Mouse (Mus musculus): ENCODE data around the gene Slc41a3. TPM values are rescaled to one million over a fixed set of nuclear protein-coding genes. Genes with fewer than 3 reads are reported as not detected.
A peak's percentile ranks its signal among the peaks of the same experiment; 100 is the strongest.

Slc41a3 gene
- polyA plus RNA-seq, 1 experiment from 2014 or later = 5.8 TPM

GRCm38 (mm10) chr6:90661029-90661399 lies 56.5 kb downstream of the Slc41a3 start:
- H3K9ac ChIP-seq = no peak overlapping the region
- H3K4me2 ChIP-seq = no peak overlapping the region
- H3K36me3 ChIP-seq (replicated peaks) = peaks cover 22% of the 10 kb centered on the region; the same call in 1 of the 2 replicates
- peak; percentile 16; the same call in 1 of the 2 replicates for ATAC-seq (replicated peaks)
- WGBS = 83% methylated on average over 11 of the region's 11 CpGs
- no peaks in the 10 kb centered on the region for H3K4me1 ChIP-seq
- H3K4me3 ChIP-seq = no peak overlapping the region
- no peaks in the 10 kb centered on the region for H3K9me3 ChIP-seq
- H3K27me3 ChIP-seq (replicated peaks) = no peaks in the 10 kb centered on the region
- H3K27ac ChIP-seq = no peak overlapping the region

GRCm38 (mm10) chr6:90662148-90662547 lies 57.6 kb downstream of the Slc41a3 start:
- H3K36me3 ChIP-seq (replicated peaks) = peaks cover 34% of the 10 kb centered on the region; the same call in 1 of the 2 replicates
- no peak overlapping the region for H3K4me2 ChIP-seq
- H3K9ac ChIP-seq = no peak overlapping the region
- no peaks in the 10 kb centered on the region for H3K9me3 ChIP-seq
- H3K27ac ChIP-seq = no peak overlapping the region
- H3K4me1 ChIP-seq = no peaks in the 10 kb centered on the region
- H3K4me3 ChIP-seq = no peak overlapping the region
- no peaks in the 10 kb centered on the region for H3K27me3 ChIP-seq (replicated peaks)
- ATAC-seq (replicated peaks) = 0 out of 2 replicates have a peak, but pooled peaks have one; percentile 9
- 96% methylated on average over 5 of the region's 5 CpGs for WGBS

GRCm38 (mm10) chr6:90663736-90664135 lies 59.2 kb downstream of the Slc41a3 start:
- 85% methylated on average over 11 of the region's 11 CpGs for WGBS
- no peaks in the 10 kb centered on the region for H3K9me3 ChIP-seq

GRCm38 (mm10) chr6:90668693-90669092 lies 64.2 kb downstream of the Slc41a3 start:
- 87% methylated on average over 9 of the region's 9 CpGs for WGBS
- Histone ChIP-seq H3K27ac (no peak overlapping the region), H3K4me3 (no peak overlapping the region), H3K4me1 (no peaks in the 10 kb centered on the region), H3K36me3 (replicated peaks) (peaks cover 76% of the 10 kb centered on the region), H3K9me3 (no peaks in the 10 kb centered on the region), H3K9ac (no peak overlapping the region), H3K4me2 (no peak overlapping the region), H3K27me3 (replicated peaks) (no peaks in the 10 kb centered on the region)
- ATAC-seq (replicated peaks) = no peak

More at GRCm38 (mm10) chr6:90663736-90664135, 59.2 kb downstream of the Slc41a3 start:
- no peaks in the 10 kb centered on the region for H3K4me1 ChIP-seq
- no peak overlapping the region for H3K9ac ChIP-seq
- H3K36me3 ChIP-seq (replicated peaks) = peaks cover 43% of the 10 kb centered on the region; the same call in 1 of the 2 replicates
- no peak overlapping the region for H3K4me2 ChIP-seq
- H3K27me3 ChIP-seq (replicated peaks) = no peaks in the 10 kb centered on the region
- no peak overlapping the region for H3K4me3 ChIP-seq
- H3K27ac ChIP-seq = no peak overlapping the region
- ATAC-seq (replicated peaks) = no peak

DNA sequence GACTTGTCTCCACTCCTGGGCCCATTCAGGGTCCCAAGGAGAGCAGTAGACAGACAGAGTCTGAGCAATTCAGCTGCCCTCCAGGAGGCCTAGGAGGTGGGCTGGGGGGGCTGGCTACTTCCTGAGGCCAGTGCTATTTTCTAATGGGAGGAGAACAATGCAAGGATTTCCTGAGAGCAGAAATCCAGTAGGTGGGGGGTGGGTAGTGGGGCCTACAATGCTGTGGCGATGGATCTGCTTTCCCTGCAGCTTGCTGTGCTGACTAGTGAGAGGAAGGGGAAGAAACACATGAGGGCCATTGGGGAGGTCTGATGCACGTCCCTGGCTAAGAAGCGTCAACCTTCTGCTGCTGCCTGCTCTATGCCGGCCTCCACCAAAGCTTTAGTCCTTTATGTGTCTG lies 74.2 kb downstream of the Slc41a3 start:
- Histone ChIP-seq H3K9ac (no peak overlapping the region), H3K4me2 (no peak overlapping the region), H3K4me1 (no peaks in the 10 kb centered on the region), H3K27ac (no peak overlapping the region), H3K9me3 (no peaks in the 10 kb centered on the region), H3K36me3 (replicated peaks) (peaks cover 50% of the 10 kb centered on the region), H3K27me3 (replicated peaks) (no peaks in the 10 kb centered on the region), H3K4me3 (no peak overlapping the region)
- no peak for ATAC-seq (replicated peaks)
- WGBS = 52% methylated on average over 4 of the region's 4 CpGs

- Histone ChIP-seq H3K4me2 (no peak overlapping the region), H3K4me3 (no peak overlapping the region), H3K4me1 (no peaks in the 10 kb centered on the region), H3K36me3 (replicated peaks) (peaks cover 40% of the 10 kb centered on the region), H3K9ac (no peak overlapping the region), H3K9me3 (no peaks in the 10 kb centered on the region), H3K27me3 (replicated peaks) (no peaks in the 10 kb centered on the region), H3K27ac (no peak overlapping the region)
- WGBS = 90% methylated on average over 12 of the region's 12 CpGs
- ATAC-seq (replicated peaks) = no peak
These were observed 75.9 kb downstream of the Slc41a3 start for GRCm38 (mm10) chr6:90680401-90680800.

GRCm38 (mm10) chr6:90683831-90684532 lies 79.5 kb downstream of the Slc41a3 start:
- Histone ChIP-seq H3K27ac (no peak overlapping the region), H3K9me3 (no peaks in the 10 kb centered on the region)
- 84% methylated on average over 3 of the region's 3 CpGs for WGBS

GRCm38 (mm10) chr6:90686812-90687211 lies 82.3 kb downstream of the Slc41a3 start:
- Histone ChIP-seq H3K27ac (no peak overlapping the region), H3K9me3 (no peaks in the 10 kb centered on the region), H3K4me2 (no peak overlapping the region), H3K9ac (no peak overlapping the region), H3K4me1 (no peaks in the 10 kb centered on the region), H3K4me3 (no peak overlapping the region), H3K36me3 (replicated peaks) (peaks cover 26% of the 10 kb centered on the region; the same call in 1 of the 2 replicates), H3K27me3 (replicated peaks) (no peaks in the 10 kb centered on the region)
- 68% methylated on average over 1 of the region's 1 CpGs for WGBS
- no peak for ATAC-seq (replicated peaks)

More at GRCm38 (mm10) chr6:90683831-90684532, 79.5 kb downstream of the Slc41a3 start:
- ATAC-seq (replicated peaks) = no peak
- H3K36me3 ChIP-seq (replicated peaks) = peaks cover 10% of the 10 kb centered on the region; the same call in 1 of the 2 replicates
- H3K9ac ChIP-seq = no peak overlapping the region
- no peaks in the 10 kb centered on the region for H3K27me3 ChIP-seq (replicated peaks)
- no peak overlapping the region for H3K4me2 ChIP-seq
- H3K4me1 ChIP-seq = no peaks in the 10 kb centered on the region
- H3K4me3 ChIP-seq = no peak overlapping the region

- no peak overlapping the region for H3K4me3 ChIP-seq
- H3K27me3 ChIP-seq (replicated peaks) = no peaks in the 10 kb centered on the region
- H3K27ac ChIP-seq = no peak overlapping the region
- no peak overlapping the region for H3K9ac ChIP-seq
- 96% methylated on average over 6 of the region's 6 CpGs for WGBS
- no peaks in the 10 kb centered on the region for H3K9me3 ChIP-seq
- H3K36me3 ChIP-seq (replicated peaks) = peaks cover 26% of the 10 kb centered on the region; the same call in 1 of the 2 replicates
- H3K4me1 ChIP-seq = no peaks in the 10 kb centered on the region
- no peak overlapping the region for H3K4me2 ChIP-seq
- no peak for ATAC-seq (replicated peaks)
These were observed 83.5 kb downstream of the Slc41a3 start for GRCm38 (mm10) chr6:90688003-90688402.

DNA sequence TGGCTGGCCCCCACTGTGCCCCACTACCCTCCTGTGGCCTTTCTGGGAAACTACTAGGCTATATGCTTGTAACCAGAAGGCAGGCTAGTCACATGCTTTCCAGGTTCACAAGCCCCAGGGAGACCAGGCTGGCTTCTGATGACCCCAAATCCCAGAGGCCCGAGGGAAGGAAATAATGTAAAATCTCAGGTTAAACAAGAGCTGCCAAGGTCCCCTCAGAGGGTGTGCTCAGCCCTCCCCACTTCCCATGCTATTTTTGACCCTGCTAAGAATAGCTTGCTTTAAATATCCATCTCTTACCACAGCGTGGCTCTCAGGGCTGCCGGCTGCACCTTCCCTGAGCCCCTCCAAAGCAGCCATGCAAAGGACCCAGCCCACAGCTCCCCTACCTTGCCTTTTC lies 84.2 kb downstream of the Slc41a3 start:
- peaks cover 26% of the 10 kb centered on the region; the same call in 1 of the 2 replicates for H3K36me3 ChIP-seq (replicated peaks)
- 74% methylated on average over 3 of the region's 3 CpGs for WGBS
- no peaks in the 10 kb centered on the region for H3K9me3 ChIP-seq
- H3K27ac ChIP-seq = no peak overlapping the region
- H3K9ac ChIP-seq = no peak overlapping the region
- no peak overlapping the region for H3K4me3 ChIP-seq
- H3K4me2 ChIP-seq = no peak overlapping the region
- H3K4me1 ChIP-seq = no peaks in the 10 kb centered on the region
- H3K27me3 ChIP-seq (replicated peaks) = no peaks in the 10 kb centered on the region
- ATAC-seq (replicated peaks) = no peak

GRCm38 (mm10) chr6:90689500-90689899 lies 85.0 kb downstream of the Slc41a3 start:
- H3K9me3 ChIP-seq = no peaks in the 10 kb centered on the region
- no peak overlapping the region for H3K9ac ChIP-seq
- no peak overlapping the region for H3K4me3 ChIP-seq
- no peaks in the 10 kb centered on the region for H3K27me3 ChIP-seq (replicated peaks)
- WGBS = 89% methylated on average over 10 of the region's 10 CpGs
- H3K4me1 ChIP-seq = no peaks in the 10 kb centered on the region
- no peak overlapping the region for H3K4me2 ChIP-seq
- no peak overlapping the region for H3K27ac ChIP-seq
- ATAC-seq (replicated peaks) = no peak
- H3K36me3 ChIP-seq (replicated peaks) = peaks cover 28% of the 10 kb centered on the region; the same call in 1 of the 2 replicates

DNA sequence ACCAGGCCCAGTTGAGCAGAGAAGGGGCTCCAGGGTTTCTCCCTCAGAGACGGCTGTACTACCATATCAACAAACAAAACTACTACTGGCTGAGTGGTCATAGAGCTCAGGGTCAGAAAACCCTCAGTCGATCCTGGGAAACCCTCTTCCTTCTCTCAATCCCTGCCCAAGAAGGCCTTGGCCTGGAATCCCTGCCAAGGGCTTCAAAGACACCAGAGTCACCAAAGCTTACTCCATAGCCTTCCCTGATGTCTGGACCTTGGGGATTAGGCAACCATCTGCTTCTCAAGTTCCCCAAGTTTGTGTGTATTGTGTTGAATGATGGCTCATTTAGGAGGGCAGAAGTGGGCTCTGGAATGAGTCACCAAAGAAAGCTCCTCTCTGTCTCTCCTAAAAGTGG lies 87.4 kb downstream of the Slc41a3 start:
- H3K27ac ChIP-seq = no peak overlapping the region
- H3K36me3 ChIP-seq (replicated peaks) = peaks cover 25% of the 10 kb centered on the region; the same call in 1 of the 2 replicates
- no peak overlapping the region for H3K4me2 ChIP-seq
- H3K27me3 ChIP-seq (replicated peaks) = no peaks in the 10 kb centered on the region
- no peak for ATAC-seq (replicated peaks)
- no peak overlapping the region for H3K4me3 ChIP-seq
- H3K4me1 ChIP-seq = no peaks in the 10 kb centered on the region
- whole genome bisulfite sequencing = 95% methylated on average over 2 of the region's 2 CpGs
- no peaks in the 10 kb centered on the region for H3K9me3 ChIP-seq
- no peak overlapping the region for H3K9ac ChIP-seq

DNA sequence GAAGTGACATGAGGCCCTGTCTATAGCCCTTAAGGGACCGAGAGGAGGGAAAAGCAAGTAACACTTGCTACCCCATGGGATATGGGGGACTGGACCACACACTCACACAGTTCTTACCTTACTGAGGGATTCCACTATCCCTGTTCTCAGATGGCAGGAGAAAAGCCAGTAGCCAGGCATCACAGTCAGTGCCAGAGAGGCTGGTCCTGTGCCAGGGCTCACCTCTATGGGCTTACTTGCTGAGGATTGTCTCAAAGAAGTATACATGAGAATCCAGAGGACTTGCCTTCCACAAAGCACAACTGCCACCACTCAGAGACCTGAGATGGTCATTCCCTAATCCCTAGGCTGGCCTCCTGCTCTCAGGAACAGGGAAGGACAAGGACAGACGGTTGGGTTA lies 87.9 kb downstream of the Slc41a3 start:
- H3K9ac ChIP-seq = no peak overlapping the region
- no peak overlapping the region for H3K4me2 ChIP-seq
- 87% methylated on average over 2 of the region's 2 CpGs for WGBS
- no peaks in the 10 kb centered on the region for H3K4me1 ChIP-seq
- H3K27me3 ChIP-seq (replicated peaks) = no peaks in the 10 kb centered on the region
- no peak for ATAC-seq (replicated peaks)
- no peaks in the 10 kb centered on the region for H3K9me3 ChIP-seq
- H3K36me3 ChIP-seq (replicated peaks) = peaks cover 25% of the 10 kb centered on the region; the same call in 1 of the 2 replicates
- no peak overlapping the region for H3K27ac ChIP-seq
- no peak overlapping the region for H3K4me3 ChIP-seq
